Mouse (Mus musculus): Measurements from ENCODE around the gene Synpo2. TPM values are rescaled to one million over a fixed set of nuclear protein-coding genes. Genes with fewer than 3 reads are reported as not detected.

Synpo2 gene
- polyA plus RNA-seq, 1 experiment from 2014 or later: 1.3 TPM

DNA sequence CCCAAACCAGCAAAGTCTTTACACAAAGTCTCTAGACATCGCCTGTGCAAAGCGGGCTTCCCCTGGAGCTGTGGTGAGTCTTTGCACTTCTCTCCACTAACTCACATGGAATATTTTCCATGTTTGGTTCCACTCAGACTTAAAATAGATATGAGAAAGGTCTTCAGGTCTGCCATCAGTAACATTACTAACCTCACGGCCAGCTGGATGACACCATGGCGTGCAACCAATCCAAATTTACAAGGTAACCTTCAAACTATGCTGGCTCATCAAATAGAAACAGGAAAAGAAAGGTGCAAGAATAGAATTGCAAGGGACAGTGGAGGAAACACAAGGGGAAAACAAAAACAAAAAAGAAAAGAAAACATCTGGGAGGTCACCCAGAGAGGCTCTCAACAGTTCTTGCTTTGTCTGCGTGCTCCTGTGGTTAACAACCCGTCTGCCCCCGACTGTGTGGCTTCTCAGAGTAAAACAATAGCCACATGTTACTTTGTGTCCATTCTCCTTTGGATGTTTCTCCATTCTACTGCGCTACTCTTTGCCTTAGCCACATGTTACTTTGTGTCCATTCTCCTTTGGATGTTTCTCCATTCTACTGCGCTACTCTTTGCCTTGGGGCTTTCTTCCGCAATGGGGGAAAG lies 124.8 kb downstream of the Synpo2 start:
- DNase-seq (ENCODE audit: extremely low spot score, low spot score): no peak
- Histone ChIP-seq H3K4me3 (no peak overlapping the region), H3K4me1 (peaks cover 5% of the 10 kb centered on the region), H3K36me3 (replicated peaks) (no peaks in the 10 kb centered on the region), H3K27ac (no peak overlapping the region), H3K27me3 (ENCODE audit: poor library complexity, severe bottlenecking) (no peaks in the 10 kb centered on the region), H3K9me3 (no peaks in the 10 kb centered on the region)
- WGBS: 75% methylated on average over 10 of the region's 10 CpGs

DNA sequence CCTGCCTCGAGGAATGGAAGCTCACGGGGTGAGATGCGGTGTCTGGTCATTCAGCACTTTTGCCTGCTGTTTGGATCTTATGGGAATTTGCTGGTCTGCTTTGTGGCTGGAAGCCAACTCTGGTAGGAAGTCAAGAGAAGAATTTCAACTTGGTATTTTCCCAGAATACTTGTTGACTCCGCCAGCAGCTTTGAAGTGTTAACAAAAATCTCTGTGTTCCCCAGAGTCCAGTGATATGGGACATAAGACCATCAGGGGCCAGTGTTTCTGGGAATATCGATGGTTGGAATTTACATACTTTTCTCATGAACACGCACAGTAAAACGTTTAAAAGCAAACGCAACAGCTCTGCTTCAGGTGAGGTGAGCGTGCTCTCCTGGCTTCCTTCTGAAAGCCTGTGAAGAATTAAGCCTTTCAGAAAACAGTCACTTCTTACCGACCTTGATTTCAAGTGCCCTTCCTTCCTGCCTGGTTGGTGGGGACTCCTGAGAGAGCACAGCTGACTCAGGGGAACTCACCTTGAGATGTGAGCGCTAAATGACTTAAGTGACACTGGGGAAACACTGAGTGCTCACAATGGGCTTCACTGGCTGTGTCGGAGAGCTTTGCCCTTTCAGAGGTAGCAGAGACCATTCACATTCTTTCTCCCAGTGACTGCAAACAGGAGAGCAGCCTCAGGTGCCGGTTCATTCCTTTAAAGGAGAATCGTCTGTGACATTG lies 128.0 kb downstream of the Synpo2 start:
- H3K9me3 ChIP-seq: no peaks in the 10 kb centered on the region
- WGBS: 78% methylated on average over 14 of the region's 14 CpGs
- no peak for DNase-seq (ENCODE audit: extremely low spot score, low spot score)

GRCm38 (mm10) chr3:123104325-123104724 lies 131.6 kb downstream of the Synpo2 start:
- H3K9me3 ChIP-seq: no peaks in the 10 kb centered on the region
- no peaks in the 10 kb centered on the region for H3K36me3 ChIP-seq (replicated peaks)
- no peaks in the 10 kb centered on the region for H3K4me1 ChIP-seq
- no peaks in the 10 kb centered on the region for H3K27me3 ChIP-seq (ENCODE audit: poor library complexity, severe bottlenecking)
- no peak overlapping the region for H3K27ac ChIP-seq
- WGBS: 82% methylated on average over 6 of the region's 6 CpGs
- H3K4me3 ChIP-seq: no peak overlapping the region
- DNase-seq (ENCODE audit: extremely low spot score, low spot score): no peak

More for the DNA sequence above, 128.0 kb downstream of the Synpo2 start:
- Histone ChIP-seq H3K4me1 (no peaks in the 10 kb centered on the region), H3K27ac (no peak overlapping the region), H3K27me3 (ENCODE audit: poor library complexity, severe bottlenecking) (no peaks in the 10 kb centered on the region), H3K4me3 (no peak overlapping the region), H3K36me3 (replicated peaks) (no peaks in the 10 kb centered on the region)

DNA sequence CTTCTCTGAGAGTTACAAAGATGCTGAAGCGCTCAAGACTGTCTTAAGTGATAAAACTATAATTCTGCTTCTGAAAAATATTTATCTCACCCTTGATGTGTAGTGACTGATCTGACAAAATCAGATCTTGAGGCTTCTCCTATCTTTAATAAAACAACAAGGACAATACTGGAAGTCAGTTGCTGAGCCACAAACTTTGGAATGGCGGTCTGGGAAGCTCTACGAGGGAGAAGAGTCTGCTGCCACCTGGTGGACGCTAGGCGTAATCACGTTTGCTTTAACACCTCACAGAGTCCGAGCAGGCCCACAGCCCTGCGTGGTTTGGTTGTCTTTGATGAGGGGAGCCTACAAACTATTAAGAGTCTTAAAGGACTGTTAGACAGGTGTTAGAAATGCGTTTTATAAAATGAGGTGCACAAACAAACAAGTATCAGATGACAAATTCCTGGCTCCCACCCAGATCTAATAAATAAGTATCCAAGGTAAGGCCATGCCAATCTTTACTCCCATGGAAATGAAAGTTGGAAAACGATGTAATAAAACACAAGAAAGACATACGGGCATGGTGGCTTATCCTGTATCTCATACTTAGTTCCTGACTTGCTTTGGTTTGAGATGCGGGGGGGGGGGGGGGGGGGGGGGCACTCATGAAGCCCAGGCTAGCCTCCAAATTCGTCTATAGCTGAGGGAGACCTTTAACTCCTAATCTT lies 132.6 kb downstream of the Synpo2 start:
- Histone ChIP-seq H3K9me3 (no peaks in the 10 kb centered on the region), H3K27me3 (ENCODE audit: poor library complexity, severe bottlenecking) (no peaks in the 10 kb centered on the region), H3K36me3 (replicated peaks) (no peaks in the 10 kb centered on the region), H3K27ac (no peak overlapping the region), H3K4me3 (no peak overlapping the region), H3K4me1 (no peaks in the 10 kb centered on the region)
- peak; percentile 66 for DNase-seq (ENCODE audit: extremely low spot score, low spot score)
- 35% methylated on average over 13 of the region's 13 CpGs for WGBS

DNA sequence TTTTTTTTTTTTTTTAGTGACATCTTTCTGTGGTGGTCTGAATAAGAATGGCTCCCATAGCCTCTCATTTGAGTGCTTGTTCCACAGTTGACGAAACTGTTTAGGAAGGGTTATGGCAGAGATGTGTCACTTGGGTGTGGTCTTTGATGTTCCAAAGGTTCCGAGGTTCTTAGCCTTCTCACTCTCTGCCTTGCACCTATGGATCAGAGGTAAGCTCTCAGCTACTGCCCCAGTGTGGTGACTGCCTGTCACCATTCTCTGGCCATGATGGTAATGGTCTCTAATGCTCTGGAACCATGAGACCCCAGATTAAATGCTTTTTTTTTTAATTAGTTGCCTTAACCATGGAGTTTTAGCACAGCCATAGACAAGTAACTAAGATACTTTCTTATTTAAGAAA lies 134.2 kb downstream of the Synpo2 start:
- Histone ChIP-seq H3K36me3 (replicated peaks) (no peaks in the 10 kb centered on the region), H3K9me3 (no peaks in the 10 kb centered on the region), H3K27me3 (ENCODE audit: poor library complexity, severe bottlenecking) (no peaks in the 10 kb centered on the region), H3K4me3 (no peak overlapping the region), H3K27ac (no peak overlapping the region), H3K4me1 (no peaks in the 10 kb centered on the region)
- WGBS: 85% methylated on average over 2 of the region's 2 CpGs
- no peak for DNase-seq (ENCODE audit: extremely low spot score, low spot score)

GRCm38 (mm10) chr3:123095111-123095510 lies 140.8 kb downstream of the Synpo2 start:
- no peak overlapping the region for H3K27ac ChIP-seq
- no peaks in the 10 kb centered on the region for H3K9me3 ChIP-seq
- no peak overlapping the region for H3K4me3 ChIP-seq
- H3K36me3 ChIP-seq (replicated peaks): no peaks in the 10 kb centered on the region
- 0 out of 2 replicates have a peak, but pooled peaks cover 7% of the 10 kb centered on the region for H3K4me1 ChIP-seq
- no peak for DNase-seq (ENCODE audit: extremely low spot score, low spot score)
- 100% methylated on average over 2 of the region's 2 CpGs for WGBS
- H3K27me3 ChIP-seq (ENCODE audit: poor library complexity, severe bottlenecking): no peaks in the 10 kb centered on the region

DNA sequence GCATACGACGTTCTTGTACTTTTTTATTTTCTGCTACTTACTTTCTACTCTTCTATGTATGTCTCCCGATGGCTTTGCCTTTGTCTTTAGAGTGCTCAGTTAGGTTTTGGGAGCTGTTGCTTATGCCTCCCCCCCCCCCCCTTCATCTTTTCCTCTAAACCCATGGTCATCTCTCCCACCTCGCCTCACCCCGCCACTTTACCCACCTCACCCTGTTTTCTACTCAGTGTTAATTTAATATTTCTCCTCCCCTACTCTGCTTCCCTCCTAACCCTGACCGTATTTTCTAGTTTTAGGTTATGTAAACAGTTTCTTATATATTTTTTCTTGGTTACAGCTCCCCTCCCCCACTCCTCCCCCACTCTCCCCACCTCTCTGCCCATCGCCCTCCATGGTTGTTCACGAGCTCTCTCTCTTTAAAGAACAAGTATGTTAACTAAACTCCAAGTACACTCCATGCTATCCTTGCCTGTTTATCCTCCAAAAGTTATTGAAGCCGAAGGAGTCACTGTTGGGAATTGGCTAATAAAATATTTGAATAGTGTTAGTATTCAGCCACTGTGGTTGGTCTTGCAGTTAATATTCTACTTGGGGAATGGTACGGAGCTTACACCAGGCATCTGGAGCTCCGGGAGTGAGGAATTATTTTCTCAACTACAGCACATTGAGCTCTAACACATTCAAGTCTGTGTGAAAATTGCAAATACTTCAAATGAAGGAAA lies 142.1 kb downstream of the Synpo2 start:
- Histone ChIP-seq H3K4me1 (0 out of 2 replicates have a peak, but pooled peaks cover 7% of the 10 kb centered on the region), H3K9me3 (no peaks in the 10 kb centered on the region), H3K4me3 (no peak overlapping the region), H3K36me3 (replicated peaks) (no peaks in the 10 kb centered on the region), H3K27me3 (ENCODE audit: poor library complexity, severe bottlenecking) (no peaks in the 10 kb centered on the region), H3K27ac (no peak overlapping the region)
- no peak for DNase-seq (ENCODE audit: extremely low spot score, low spot score)
- WGBS: 84% methylated on average over 10 of the region's 11 CpGs

DNA sequence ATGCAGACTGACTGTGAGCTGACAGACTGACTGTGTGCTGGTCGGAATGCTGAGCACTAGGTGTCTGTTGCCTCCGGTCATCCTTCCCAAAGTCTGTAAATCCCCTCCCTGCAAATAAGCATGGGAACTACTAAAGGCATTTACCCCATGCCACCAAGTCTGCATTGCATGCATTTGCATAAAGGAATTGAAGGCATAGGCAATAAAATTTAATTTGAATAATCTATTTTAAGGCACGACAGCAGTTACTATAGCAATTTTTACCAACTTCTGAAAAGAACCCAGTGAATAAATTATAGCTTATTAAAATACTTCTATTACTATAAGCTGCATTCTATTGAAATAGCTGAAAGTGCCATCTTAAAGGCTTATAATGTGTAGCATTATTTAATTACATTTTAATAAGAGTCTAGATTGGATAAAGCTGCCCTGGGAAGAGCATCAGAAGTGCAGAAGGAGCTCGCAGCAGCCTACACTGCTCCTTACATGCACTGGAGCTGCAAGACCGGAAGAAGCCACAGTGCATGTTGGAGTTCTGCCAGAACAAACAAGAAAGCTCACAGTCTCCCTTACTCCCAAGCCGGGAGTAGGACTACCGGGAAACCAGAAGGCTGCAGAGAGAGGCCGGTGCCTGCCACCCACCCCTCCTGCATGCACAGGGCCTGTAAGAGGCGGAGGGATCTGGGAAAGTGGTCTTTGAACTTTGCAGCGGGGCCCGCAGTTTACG lies 142.9 kb downstream of the Synpo2 start:
- 0 out of 2 replicates have a peak, but pooled peaks cover 7% of the 10 kb centered on the region for H3K4me1 ChIP-seq
- H3K36me3 ChIP-seq (replicated peaks): no peaks in the 10 kb centered on the region
- no peak for DNase-seq (ENCODE audit: extremely low spot score, low spot score)
- no peak overlapping the region for H3K4me3 ChIP-seq
- WGBS: 69% methylated on average over 12 of the region's 12 CpGs
- no peak overlapping the region for H3K27ac ChIP-seq
- H3K27me3 ChIP-seq (ENCODE audit: poor library complexity, severe bottlenecking): no peaks in the 10 kb centered on the region
- H3K9me3 ChIP-seq: no peaks in the 10 kb centered on the region

DNA sequence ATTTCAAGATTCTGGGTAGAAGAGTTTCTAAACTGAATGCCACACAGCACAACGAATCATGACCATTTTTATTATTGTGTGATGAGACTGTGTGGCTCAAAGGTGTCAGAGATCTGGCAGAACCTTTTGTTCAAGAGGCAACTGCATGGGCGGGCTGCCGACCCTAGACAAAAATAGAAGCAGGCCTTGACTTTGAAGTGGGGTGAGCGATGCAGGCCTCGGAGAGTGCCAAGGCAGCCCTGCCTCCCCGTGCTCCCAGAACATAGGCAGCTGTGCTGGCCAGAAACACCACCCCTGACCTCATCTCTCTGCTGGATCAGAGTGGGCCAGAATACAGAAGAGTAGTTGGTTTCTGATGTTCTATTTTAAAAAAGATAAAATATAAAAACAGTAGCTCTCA lies 143.5 kb downstream of the Synpo2 start:
- no peaks in the 10 kb centered on the region for H3K27me3 ChIP-seq (ENCODE audit: poor library complexity, severe bottlenecking)
- 0 out of 2 replicates have a peak, but pooled peaks cover 7% of the 10 kb centered on the region for H3K4me1 ChIP-seq
- no peak for DNase-seq (ENCODE audit: extremely low spot score, low spot score)
- H3K27ac ChIP-seq: no peak overlapping the region
- H3K4me3 ChIP-seq: no peak overlapping the region
- no peaks in the 10 kb centered on the region for H3K36me3 ChIP-seq (replicated peaks)
- WGBS: 69% methylated on average over 6 of the region's 6 CpGs
- no peaks in the 10 kb centered on the region for H3K9me3 ChIP-seq

- H3K4me3 ChIP-seq: no peak overlapping the region
- H3K27me3 ChIP-seq (ENCODE audit: poor library complexity, severe bottlenecking): no peaks in the 10 kb centered on the region
- 86% methylated on average over 11 of the region's 11 CpGs for WGBS
- H3K36me3 ChIP-seq (replicated peaks): no peaks in the 10 kb centered on the region
- H3K27ac ChIP-seq: no peak overlapping the region
- no peaks in the 10 kb centered on the region for H3K9me3 ChIP-seq
- H3K4me1 ChIP-seq: peaks cover 7% of the 10 kb centered on the region; the same call in 1 of the 2 replicates
- no peak for DNase-seq (ENCODE audit: extremely low spot score, low spot score)
Measured at GRCm38 (mm10) chr3:123089297-123090020, 146.5 kb downstream of the Synpo2 start.

- no peaks in the 10 kb centered on the region for H3K27me3 ChIP-seq (ENCODE audit: poor library complexity, severe bottlenecking)
- 91% methylated on average over 5 of the region's 5 CpGs for WGBS
- H3K27ac ChIP-seq: no peak overlapping the region
- no peak for DNase-seq (ENCODE audit: extremely low spot score, low spot score)
- H3K4me3 ChIP-seq: no peak overlapping the region
- peaks cover 6% of the 10 kb centered on the region; the same call in 1 of the 2 replicates for H3K4me1 ChIP-seq
- H3K9me3 ChIP-seq: no peaks in the 10 kb centered on the region
- no peaks in the 10 kb centered on the region for H3K36me3 ChIP-seq (replicated peaks)
Measured at GRCm38 (mm10) chr3:123088284-123088683, 147.7 kb downstream of the Synpo2 start.

All from forebrain, embryonic 10.5 days (tissue).